Mouse (Mus musculus) C2C12 (cell line): ENCODE results near the gene Bcan. TPM values are rescaled to one million over a fixed set of nuclear protein-coding genes. Genes with fewer than 3 reads are reported as not detected.

ENCODE experiments used
- H3K27me3 ChIP-seq: one replicate; pipeline ENCODE4 v1.6.1; 2011; ENCODE audit not compliant: control insufficient read depth, insufficient read depth, insufficient read length
- H3K36me3 ChIP-seq: one replicate; pipeline ENCODE4 v1.6.1; 2011; ENCODE audit not compliant: control insufficient read depth, insufficient read depth
- H3K4me3 ChIP-seq: one replicate; pipeline ENCODE4 v1.5.1; 2011; ENCODE audit warnings: mild to moderate bottlenecking, control low read depth; ENCODE audit not compliant: poor library complexity, insufficient read depth, severe bottlenecking
- H3K79me2 ChIP-seq: one replicate; pipeline ENCODE4 v1.6.1; 2011; ENCODE audit not compliant: control insufficient read depth, insufficient read depth
- H3K79me3 ChIP-seq: one replicate; pipeline ENCODE4 v1.6.1; 2011; ENCODE audit warnings: low read depth, control low read depth
- H3ac ChIP-seq: one replicate; pipeline ENCODE3; 2011; ENCODE audit warnings: low read depth; ENCODE audit not compliant: control insufficient read depth, insufficient read length
- CEBPB ChIP-seq: IDR thresholded peaks from one replicate; pipeline ENCODE4 v1.6.1; 2011; ENCODE audit warnings: low read depth, mild to moderate bottlenecking, control low read depth, moderate library complexity
- CTCF ChIP-seq: IDR thresholded peaks from one replicate; pipeline ENCODE4 v1.5.1; 2011; ENCODE audit not compliant: control insufficient read depth, insufficient read depth, insufficient read length
- FOSL1 ChIP-seq: IDR thresholded peaks from one replicate; pipeline ENCODE4 v1.8.0; 2011; ENCODE audit warnings: mild to moderate bottlenecking, low read length; ENCODE audit not compliant: poor library complexity, insufficient read depth, severe bottlenecking
- MAX ChIP-seq: IDR thresholded peaks from one replicate; pipeline ENCODE4 v1.6.1; 2011; ENCODE audit warnings: mild to moderate bottlenecking, control low read depth
- MYOD1 ChIP-seq: IDR thresholded peaks from one replicate; pipeline ENCODE4 v1.6.1; 2011; ENCODE audit warnings: low read depth; ENCODE audit not compliant: control insufficient read depth, insufficient read length
- MYOG ChIP-seq: IDR thresholded peaks from one replicate; pipeline ENCODE4 v1.6.1; 2011; ENCODE audit not compliant: control insufficient read depth, insufficient read length; ENCODE audit errors: extremely low read depth
- USF1 ChIP-seq: IDR thresholded peaks from one replicate; pipeline ENCODE4 v1.6.1; 2011; ENCODE audit warnings: low read depth, mild to moderate bottlenecking, control low read depth, moderate library complexity
- polyA plus RNA-seq: library from polyadenylated mRNA; unstranded; fragments of >200 nt; fragmentation: generic; extraction: Trizol; gene quantifications from one replicate; pipeline ENCODE4 v1.2.1, GENCODE M21; 2012; ENCODE audit warnings: missing spikeins

Gene Bcan
- polyA plus RNA-seq, 1 experiment, result 0.15 TPM

GRCm38 (mm10) chr3:88000816-88001595 lies 976 bp upstream of the Bcan start:
- H3K4me3 ChIP-seq, result no peak overlapping the region
- H3K27me3 ChIP-seq, result peaks cover 80% of the 10 kb centered on the region

GRCm38 (mm10) chr3:87999243-87999895 lies 661 bp downstream of the Bcan start:
- TF ChIP-seq CTCF (no peak), USF1 (no peak), MYOG (no peak), MAX (no peak), FOSL1 (no peak), CEBPB (no peak), MYOD1 (no peak)
- Histone ChIP-seq H3ac (no peak overlapping the region), H3K4me3 (no peak overlapping the region), H3K27me3 (peaks cover 87% of the 10 kb centered on the region), H3K79me2 (no peaks in the 10 kb centered on the region), H3K79me3 (no peaks in the 10 kb centered on the region), H3K36me3 (no peaks in the 10 kb centered on the region)

More at GRCm38 (mm10) chr3:88000816-88001595, 976 bp upstream of the Bcan start:
- Histone ChIP-seq H3K36me3 (no peaks in the 10 kb centered on the region), H3ac (no peak overlapping the region), H3K79me3 (no peaks in the 10 kb centered on the region), H3K79me2 (no peaks in the 10 kb centered on the region)
- TF ChIP-seq CEBPB (no peak), CTCF (no peak), MAX (no peak), USF1 (no peak), FOSL1 (no peak), MYOG (no peak), MYOD1 (no peak)

- Histone ChIP-seq H3K4me3 (no peak overlapping the region), H3K27me3 (peaks cover 86% of the 10 kb centered on the region), H3K79me3 (no peaks in the 10 kb centered on the region), H3K79me2 (no peaks in the 10 kb centered on the region), H3ac (no peak overlapping the region), H3K36me3 (no peaks in the 10 kb centered on the region)
- no peak for TF ChIP-seq CTCF
These were observed 1.3 kb downstream of the Bcan start for GRCm38 (mm10) chr3:87998747-87999146.

- no peaks in the 10 kb centered on the region for H3K36me3 ChIP-seq
- H3K79me3 ChIP-seq, result no peaks in the 10 kb centered on the region
- no peak overlapping the region for H3K4me3 ChIP-seq
- H3K79me2 ChIP-seq, result no peaks in the 10 kb centered on the region
- no peak overlapping the region for H3ac ChIP-seq
- no peak for TF ChIP-seq MAX
- TF ChIP-seq MYOG, result no peak
- TF ChIP-seq FOSL1, result no peak
- no peak for TF ChIP-seq CEBPB
- TF ChIP-seq MYOD1, result no peak
- no peak for TF ChIP-seq CTCF
- TF ChIP-seq USF1, result no peak
- peaks cover 72% of the 10 kb centered on the region for H3K27me3 ChIP-seq
These were observed 2.9 kb downstream of the Bcan start for GRCm38 (mm10) chr3:87996971-87997614.

- H3K4me3 ChIP-seq, result no peak overlapping the region
- H3K79me3 ChIP-seq, result no peaks in the 10 kb centered on the region
- H3K27me3 ChIP-seq, result peaks cover 65% of the 10 kb centered on the region
- H3ac ChIP-seq, result no peak overlapping the region
- H3K36me3 ChIP-seq, result no peaks in the 10 kb centered on the region
- H3K79me2 ChIP-seq, result no peaks in the 10 kb centered on the region
- TF ChIP-seq CTCF, result no peak
- no peak for TF ChIP-seq MYOG
- TF ChIP-seq CEBPB, result no peak
- no peak for TF ChIP-seq USF1
- TF ChIP-seq MAX, result no peak
- no peak for TF ChIP-seq FOSL1
- TF ChIP-seq MYOD1, result no peak
These were observed 3.6 kb downstream of the Bcan start for GRCm38 (mm10) chr3:87996401-87996800.
